14 mouse cellular contexts compared by ENCODE assay signal in genomic region chr9:25289796-25290195, GRCm38 (mm10).
"Had no signal": no experiment of that assay in that cellular context is flagged by ENCODE, and none has a peak within 500 bp of the region (broad histone marks: within the 10 kb centered on the region; RNA-seq: fewer than 3 reads in every experiment).

No protein-coding gene starts in this region.

- H3K9ac ChIP-seq: hindbrain, embryonic 14.5 days; liver, embryonic 14.5 days; midbrain, embryonic 13.5 days; neural tube, embryonic 12.5 days had no signal

- DNase-seq: lung, adult 2 months; lung, postnatal 36 days; thymus, postnatal 14 days had no signal

- H3K9me3 ChIP-seq: hindbrain, embryonic 10.5 days; limb, embryonic 10.5 days; midbrain, embryonic 13.5 days; neural tube, embryonic 12.5 days had no signal

- H3K4me2 ChIP-seq: hindbrain, embryonic 14.5 days; midbrain, embryonic 13.5 days; neural tube, embryonic 12.5 days had no signal

- H3K27me3 ChIP-seq: midbrain, embryonic 13.5 days; neural tube, embryonic 12.5 days had no signal

- H3K4me1 ChIP-seq: hindbrain, embryonic 10.5 days; limb, embryonic 10.5 days; midbrain, embryonic 13.5 days; neural tube, embryonic 12.5 days had no signal

- H3K4me3 ChIP-seq: hindbrain, embryonic 10.5 days; layer of hippocampus, adult 2 months; limb, embryonic 10.5 days; midbrain, embryonic 13.5 days; myocyte; neural tube, embryonic 12.5 days had no signal

- ATAC-seq: intestine, embryonic 16.5 days; lung, postnatal 0 days; midbrain, embryonic 13.5 days had no signal

- H3K27ac ChIP-seq: hindbrain, embryonic 10.5 days; hindbrain, embryonic 14.5 days; layer of hippocampus, adult 2 months; limb, embryonic 10.5 days; liver, embryonic 14.5 days; midbrain, embryonic 13.5 days; neural tube, embryonic 12.5 days; stomach, postnatal 0 days had no signal
